Mouse (Mus musculus) cerebellum, adult (tissue): ENCODE results near the gene Olfr5.
"Not testable (repeated sequence)": the region's sequence is repeated elsewhere in the genome, so short reads cannot be mapped to it uniquely, and the experiment has no call there.

ENCODE experiments used
- ATAC-seq: cut with Nextera tagmentation; 2 replicates; pipeline ENCODE4 v1.9.2; 2017; ENCODE audit warnings: mild to moderate bottlenecking, moderate library complexity, mixed read lengths; ENCODE audit not compliant: insufficient number of reproducible peaks, low FRiP score, low TSS enrichment

The Olfr5 gene

GRCm38 (mm10) chr7:6486841-6487240 is at the start of gene Olfr5:
Gene Olfr5, minus strand, starts transcription at chr7:6486941.
- ATAC-seq = no peak

GRCm38 (mm10) chr7:6526141-6526540 is 39.4 kb upstream of the Olfr5 start:
- no peak for ATAC-seq

- no peak for ATAC-seq
These were observed 38.3 kb upstream of the Olfr5 start for GRCm38 (mm10) chr7:6525001-6525400.

GRCm38 (mm10) chr7:6522850-6523249 is 36.1 kb upstream of the Olfr5 start, which contains the start of gene Olfr1349:
Gene Olfr1349, minus strand, starts transcription at chr7:6522950.
- no peak for ATAC-seq

- no peak for ATAC-seq
These were observed 34.9 kb upstream of the Olfr5 start for GRCm38 (mm10) chr7:6521666-6522065.

- ATAC-seq = no peak
These were observed 21.9 kb upstream of the Olfr5 start, which contains the start of gene Olfr1348 for GRCm38 (mm10) chr7:6508648-6509047. Gene Olfr1348, minus strand, starts transcription at chr7:6508748.

GRCm38 (mm10) chr7:6499655-6500054 is 12.9 kb upstream of the Olfr5 start, which contains the start of gene Olfr1347:
Gene Olfr1347, minus strand, starts transcription at chr7:6499755.
- no peak for ATAC-seq

- ATAC-seq = not testable (repeated sequence)
These were observed 9.1 kb downstream of the Olfr5 start for GRCm38 (mm10) chr7:6477633-6478032.

GRCm38 (mm10) chr7:6466951-6467350 is 19.8 kb downstream of the Olfr5 start, which contains the start of gene Olfr1346:
Gene Olfr1346, plus strand, starts transcription at chr7:6467101.
- no peak for ATAC-seq

GRCm38 (mm10) chr7:6456399-6456798 is 30.3 kb downstream of the Olfr5 start:
- ATAC-seq = no peak

- ATAC-seq = no peak
These were observed 30.9 kb downstream of the Olfr5 start, which contains the start of gene Olfr1336 for GRCm38 (mm10) chr7:6455868-6456267. Gene Olfr1336, plus strand, starts transcription at chr7:6456168.

- no peak for ATAC-seq
These were observed 39.0 kb downstream of the Olfr5 start for GRCm38 (mm10) chr7:6447771-6448170.

GRCm38 (mm10) chr7:6441173-6441572 is 45.6 kb downstream of the Olfr5 start:
- ATAC-seq = no peak

GRCm38 (mm10) chr7:6438388-6438787 is 48.4 kb downstream of the Olfr5 start, which contains the start of gene Olfr1344:
Gene Olfr1344, plus strand, starts transcription at chr7:6438688.
- no peak for ATAC-seq

- no peak for ATAC-seq
These were observed 56.4 kb downstream of the Olfr5 start for GRCm38 (mm10) chr7:6430342-6430741.

- no peak for ATAC-seq
These were observed 57.4 kb downstream of the Olfr5 start for GRCm38 (mm10) chr7:6429381-6429780.
